Mouse (Mus musculus) limb, embryonic 13.5 days (tissue): ENCODE data around the gene Lypd5. TPM values are rescaled to one million over a fixed set of nuclear protein-coding genes. Genes with fewer than 3 reads are reported as not detected.
"Not testable (repeated sequence)": the region's sequence is repeated elsewhere in the genome, so short reads cannot be mapped to it uniquely, and the experiment has no call there.

Experiments
- ATAC-seq: fragments of 200-750 bp; cut with Nextera tagmentation; 2 replicates; pipeline ENCODE4 v1.8.0; 2017; ENCODE audit warnings: low read depth, moderate number of reproducible peaks, moderate TSS enrichment; ENCODE audit not compliant: low FRiP score
- H3K27ac ChIP-seq: fragments of 300-500 bp; sonication (generic); 2 replicates; pipeline ENCODE4 v1.5.1; 2015; ENCODE audit warnings: inconsistent platforms, mild to moderate bottlenecking, moderate library complexity
- H3K27me3 ChIP-seq: fragments of 300-500 bp; sonication (generic); 2 replicates; pipeline ENCODE4 v1.6.1; 2015; ENCODE audit warnings: mild to moderate bottlenecking, inconsistent platforms
- H3K36me3 ChIP-seq: fragments of 300-500 bp; sonication (generic); 2 replicates; pipeline ENCODE4 v1.6.1; 2015; ENCODE audit warnings: inconsistent platforms, mild to moderate bottlenecking, moderate library complexity
- H3K4me1 ChIP-seq: fragments of 300-500 bp; sonication (generic); 2 replicates; pipeline ENCODE4 v1.6.1; 2015; ENCODE audit warnings: inconsistent platforms
- H3K4me2 ChIP-seq: fragments of 300-500 bp; sonication (generic); replicated peaks from 2 replicates; pipeline ENCODE4 v1.6.1; 2015; ENCODE audit warnings: inconsistent platforms, mild to moderate bottlenecking, moderate library complexity
- H3K4me3 ChIP-seq: fragments of 300-500 bp; sonication (generic); 2 replicates; pipeline ENCODE4 v1.5.1; 2015; ENCODE audit warnings: moderate library complexity, mild to moderate bottlenecking, inconsistent platforms
- H3K9ac ChIP-seq: fragments of 300-500 bp; sonication (generic); 2 replicates; pipeline ENCODE4 v1.6.1; 2015; ENCODE audit warnings: mild to moderate bottlenecking, inconsistent platforms
- H3K9me3 ChIP-seq: fragments of 300-500 bp; sonication (generic); 2 replicates; pipeline ENCODE4 v1.6.1; 2016; ENCODE audit warnings: inconsistent platforms
- WGBS: fragments of 180-500 bp; shearing (Covaris S2); methylation state at CpG from one replicate; pipeline ENCODE4 v1.1.7; 2015; 5-methylcytosine and 5-hydroxymethylcytosine counted together
- polyA plus RNA-seq: library from polyadenylated mRNA; unstranded; fragments of >200 nt; fragmentation: Nextera tagmentation; extraction: Ambion mirVana; gene quantifications from 2 replicates; pipeline ENCODE4 v1.2.1, GENCODE M21; 2015

Gene Lypd5
- polyA plus RNA-seq, 1 experiment from 2014 or later, result not detected

DNA sequence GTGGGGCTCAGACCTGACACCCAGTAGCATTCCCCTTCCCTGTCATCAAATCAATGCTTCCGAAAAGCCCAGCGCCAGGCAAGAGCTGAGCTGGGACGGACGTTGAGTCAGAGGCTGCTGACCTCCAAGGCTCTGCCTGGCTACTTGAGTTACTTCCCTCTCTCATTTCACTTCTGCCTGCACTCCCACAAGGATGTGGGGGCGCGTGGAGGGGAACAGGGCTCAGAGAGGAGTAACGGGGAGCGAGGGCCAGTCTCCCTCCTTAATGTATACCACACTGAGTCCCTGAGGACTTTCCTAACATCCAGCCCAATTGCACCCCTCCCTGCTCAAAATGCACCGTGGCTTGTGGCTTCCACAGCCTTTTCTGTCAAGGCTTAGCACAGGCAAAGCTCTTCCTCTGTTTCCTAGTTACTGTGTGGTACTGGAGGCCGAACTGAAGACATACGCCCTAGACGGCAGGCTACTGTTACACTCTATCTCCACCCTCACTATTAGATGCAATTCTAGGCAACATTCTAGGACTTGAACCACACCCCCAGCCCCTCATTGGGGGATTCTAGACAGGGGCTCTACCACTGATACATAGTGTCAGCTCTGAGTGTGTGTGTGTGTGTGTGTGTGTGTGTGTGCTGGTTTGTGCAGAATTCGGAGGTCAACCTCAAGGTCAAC, 40.7 kb downstream of the Lypd5 start:
- Histone ChIP-seq H3K4me2 (no peak overlapping the region), H3K9ac (no peak overlapping the region; the same call in 1 of the 2 replicates), H3K27ac (0 out of 2 replicates have a peak overlapping the region, but pooled peaks have one; percentile 33), H3K36me3 (no peaks in the 10 kb centered on the region), H3K4me3 (no peak overlapping the region), H3K27me3 (no peaks in the 10 kb centered on the region), H3K4me1 (peaks cover 29% of the 10 kb centered on the region), H3K9me3 (no peaks in the 10 kb centered on the region)
- ATAC-seq, result no peak
- 43% methylated on average over 13 of the region's 13 CpGs for WGBS

DNA sequence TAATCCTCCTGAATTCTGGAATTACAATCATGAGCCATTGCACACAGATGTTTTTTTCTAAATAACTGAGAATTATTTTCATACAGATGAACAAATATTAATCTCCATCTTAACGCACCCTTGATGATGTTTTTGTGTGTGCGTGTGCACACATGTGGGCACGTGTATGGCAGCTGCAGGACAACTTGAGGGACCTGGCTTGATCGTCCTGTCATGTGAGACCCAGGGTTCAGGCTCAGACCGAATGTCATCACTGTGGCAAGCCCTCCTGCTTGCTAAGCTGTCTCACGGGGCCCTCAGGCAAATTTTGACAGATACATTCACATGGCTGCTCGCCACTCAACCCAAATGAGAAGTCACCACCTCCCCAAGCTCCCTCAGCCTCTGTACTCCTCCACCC, 41.5 kb downstream of the Lypd5 start:
- no peak overlapping the region for H3K27ac ChIP-seq

DNA sequence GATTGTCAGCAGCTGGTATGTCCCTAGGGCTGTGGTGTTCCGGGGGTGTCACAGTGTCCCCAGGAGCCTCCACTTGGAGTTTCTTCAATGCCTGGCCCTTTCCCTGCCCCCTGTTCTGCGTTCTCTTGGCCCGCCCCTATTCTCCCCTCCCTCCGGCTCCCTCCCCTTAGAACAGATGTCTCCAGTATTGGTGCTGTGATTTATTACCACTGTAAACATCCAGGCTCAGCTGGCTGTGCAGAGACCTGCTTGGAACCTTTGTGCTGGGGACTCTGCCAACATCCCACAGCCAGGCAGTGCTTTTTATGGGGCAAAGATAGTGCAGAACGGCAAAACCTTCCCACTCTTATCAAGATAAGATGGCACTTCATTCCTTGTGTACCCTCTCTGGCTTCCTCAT, 42.1 kb downstream of the Lypd5 start:
- Histone ChIP-seq H3K9ac (no peak overlapping the region), H3K4me1 (peaks cover 41% of the 10 kb centered on the region), H3K4me2 (peak overlapping the region; percentile 55), H3K27me3 (no peaks in the 10 kb centered on the region), H3K36me3 (no peaks in the 10 kb centered on the region), H3K27ac (peak overlapping the region; percentile 39; the same call in 1 of the 2 replicates), H3K9me3 (no peaks in the 10 kb centered on the region), H3K4me3 (peak overlapping the region; percentile 24)
- 1% methylated on average over 5 of the region's 5 CpGs for WGBS
- peak; percentile 78 for ATAC-seq

More for the DNA sequence above, 41.5 kb downstream of the Lypd5 start:
- Histone ChIP-seq H3K9ac (no peak overlapping the region), H3K36me3 (no peaks in the 10 kb centered on the region), H3K9me3 (no peaks in the 10 kb centered on the region), H3K4me3 (no peak overlapping the region), H3K4me2 (peak overlapping the region; percentile 55; the same call in 1 of the 2 replicates), H3K4me1 (peaks cover 37% of the 10 kb centered on the region), H3K27me3 (no peaks in the 10 kb centered on the region)
- ATAC-seq, result 0 out of 2 replicates have a peak, but pooled peaks have one; percentile 4
- WGBS, result 36% methylated on average over 7 of the region's 7 CpGs

DNA sequence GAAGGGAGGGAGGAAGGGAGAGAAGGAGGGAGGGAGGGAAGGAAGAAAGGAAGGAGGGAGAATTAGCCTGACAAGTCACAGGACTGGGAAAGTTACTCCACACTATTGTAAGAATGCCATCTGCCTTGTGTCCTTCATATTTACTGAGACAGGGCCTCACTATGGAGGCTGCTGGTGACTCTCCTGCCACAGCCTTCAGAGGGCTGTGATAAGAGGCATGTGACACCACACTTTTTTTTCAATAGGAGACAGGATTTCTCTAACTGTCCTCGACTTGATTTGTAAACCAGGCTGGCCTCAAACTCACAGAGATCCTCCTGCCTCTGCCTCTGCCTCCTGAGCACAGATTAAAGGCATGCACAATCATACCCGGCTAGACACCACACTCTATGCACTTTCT, 42.7 kb downstream of the Lypd5 start:
- Histone ChIP-seq H3K4me1 (peaks cover 41% of the 10 kb centered on the region), H3K9ac (no peak overlapping the region), H3K27ac (peak overlapping the region; percentile 39; the same call in 1 of the 2 replicates), H3K4me3 (no peak overlapping the region), H3K36me3 (no peaks in the 10 kb centered on the region), H3K9me3 (no peaks in the 10 kb centered on the region), H3K27me3 (no peaks in the 10 kb centered on the region), H3K4me2 (no peak overlapping the region)
- ATAC-seq, result no peak
- WGBS, result 74% methylated on average over 2 of the region's 2 CpGs

DNA sequence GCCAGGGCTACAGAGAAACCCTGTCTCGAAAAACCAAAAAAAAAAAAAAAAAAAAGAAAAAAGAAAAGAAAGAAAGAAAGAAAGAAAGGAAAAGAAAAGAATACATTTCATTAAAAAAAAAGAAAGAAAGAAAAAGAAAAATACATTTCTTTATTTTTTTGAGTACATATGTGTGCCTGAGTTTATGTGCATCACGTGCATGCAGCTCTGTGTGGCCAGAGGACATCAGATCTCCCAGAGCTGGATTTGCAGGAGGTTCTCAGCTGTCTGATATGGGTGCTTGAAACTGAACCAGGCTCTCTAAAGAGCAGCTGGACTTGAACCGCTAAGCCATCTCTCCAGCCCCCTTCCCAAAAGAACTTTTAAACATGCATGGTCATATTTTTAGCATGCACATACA, 45.1 kb downstream of the Lypd5 start:
- WGBS, result 81% methylated on average over 3 of the region's 3 CpGs
- Histone ChIP-seq H3K4me3 (no peak overlapping the region), H3K4me1 (peaks cover 41% of the 10 kb centered on the region), H3K4me2 (no peak overlapping the region), H3K9me3 (no peaks in the 10 kb centered on the region), H3K9ac (no peak overlapping the region), H3K27ac (peak overlapping the region; percentile 68; the same call in 1 of the 2 replicates), H3K36me3 (no peaks in the 10 kb centered on the region), H3K27me3 (no peaks in the 10 kb centered on the region)
- no peak for ATAC-seq

DNA sequence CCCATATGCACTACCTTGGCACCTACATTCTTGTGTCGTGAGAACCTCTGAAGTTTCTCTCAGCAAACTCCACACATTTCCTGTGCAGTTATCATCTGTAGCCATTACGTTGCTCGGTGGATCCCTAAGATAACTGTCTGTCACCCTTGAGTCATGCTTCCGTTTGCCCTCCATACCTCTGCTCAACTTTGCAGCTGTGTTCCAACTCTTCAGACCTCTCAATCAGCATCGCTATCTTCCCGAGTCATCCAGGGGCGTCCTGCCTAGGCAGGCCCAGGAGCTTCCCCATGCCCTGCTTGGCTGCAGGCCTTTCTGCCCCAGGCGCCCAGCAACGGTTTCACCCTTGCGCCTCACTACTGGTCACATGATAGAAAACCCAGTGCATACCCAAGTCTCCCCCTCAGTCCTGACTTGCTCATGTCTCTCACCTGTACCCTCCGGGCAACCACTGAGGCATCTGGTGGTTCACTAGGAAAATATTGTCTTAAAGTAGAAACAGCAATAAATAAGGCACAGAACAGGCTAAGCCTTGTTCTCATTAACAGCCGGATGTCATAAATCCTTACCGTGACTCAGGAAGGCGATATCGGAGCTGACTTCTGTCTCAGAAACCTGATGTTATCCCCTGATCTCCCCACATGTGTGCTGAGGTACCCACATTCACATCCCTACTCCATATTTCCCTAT, 45.6 kb downstream of the Lypd5 start:
- no peak overlapping the region for H3K9ac ChIP-seq
- ATAC-seq, result peak; percentile 1; the same call in 1 of the 2 replicates
- peak overlapping the region; percentile 68 for H3K27ac ChIP-seq
- peak overlapping the region; percentile 17; the same call in 1 of the 2 replicates for H3K4me2 ChIP-seq
- H3K27me3 ChIP-seq, result no peaks in the 10 kb centered on the region
- H3K9me3 ChIP-seq, result no peaks in the 10 kb centered on the region
- H3K4me1 ChIP-seq, result peaks cover 35% of the 10 kb centered on the region
- 34% methylated on average over 15 of the region's 15 CpGs for WGBS
- no peaks in the 10 kb centered on the region for H3K36me3 ChIP-seq
- no peak overlapping the region for H3K4me3 ChIP-seq

DNA sequence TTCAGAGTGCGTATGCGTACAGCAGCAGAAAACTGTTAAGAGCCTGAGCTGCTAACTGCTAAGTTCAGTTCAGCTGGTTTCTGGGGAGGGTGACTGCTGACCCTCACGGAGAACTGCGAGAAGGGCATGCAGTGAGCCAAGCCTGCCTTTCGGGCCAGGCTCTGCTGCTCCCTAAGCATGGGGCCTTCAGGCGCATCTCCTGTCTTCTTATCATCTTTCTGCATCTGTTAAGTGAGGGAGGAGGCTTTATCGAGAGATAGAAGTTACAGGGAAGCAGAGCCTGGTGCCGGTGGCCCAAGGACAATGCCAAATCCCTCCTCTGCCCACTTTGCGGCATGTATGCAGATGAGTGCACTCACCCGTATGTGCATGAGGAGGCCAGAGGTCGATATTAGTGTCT, 47.8 kb downstream of the Lypd5 start:
- 77% methylated on average over 11 of the region's 11 CpGs for WGBS
- Histone ChIP-seq H3K36me3 (no peaks in the 10 kb centered on the region), H3K4me1 (peaks cover 26% of the 10 kb centered on the region), H3K4me3 (no peak overlapping the region), H3K9me3 (no peaks in the 10 kb centered on the region), H3K4me2 (no peak overlapping the region), H3K27me3 (no peaks in the 10 kb centered on the region), H3K27ac (no peak overlapping the region), H3K9ac (0 out of 2 replicates have a peak overlapping the region, but pooled peaks have one; percentile 9)
- no peak for ATAC-seq

DNA sequence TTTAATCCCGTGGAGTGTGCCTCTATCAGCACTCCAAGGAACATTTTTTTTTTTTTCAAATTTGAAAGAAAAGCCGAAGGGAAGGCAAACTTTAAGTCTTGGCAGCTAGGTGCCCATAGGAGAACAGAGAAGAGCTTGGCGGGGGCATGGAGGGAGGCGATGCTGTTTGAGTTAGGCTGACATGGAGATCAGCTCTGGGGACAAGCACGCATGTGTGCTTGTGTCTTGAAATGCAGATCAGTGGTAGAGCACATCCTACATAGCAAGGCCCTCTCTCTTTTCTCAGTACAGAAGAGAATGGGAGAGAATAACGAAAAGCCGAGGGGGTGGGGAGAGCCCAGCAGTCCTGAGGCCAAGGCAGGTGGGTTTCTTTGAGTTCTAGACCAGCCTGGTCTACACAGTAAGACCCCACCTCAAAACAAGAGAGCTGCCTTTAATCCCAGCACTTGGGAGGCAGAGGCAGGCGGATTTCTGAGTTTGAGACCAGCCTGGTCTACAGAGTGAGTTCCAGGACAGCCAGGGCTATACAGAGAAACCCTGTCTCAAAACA, 49.4 kb downstream of the Lypd5 start:
- no peak for ATAC-seq
- Histone ChIP-seq H3K27ac (no peak overlapping the region), H3K9me3 (peaks cover 8% of the 10 kb centered on the region; the same call in 1 of the 2 replicates), H3K27me3 (no peaks in the 10 kb centered on the region), H3K4me3 (no peak overlapping the region), H3K4me1 (peaks cover 26% of the 10 kb centered on the region), H3K9ac (no peak overlapping the region), H3K36me3 (peaks cover 14% of the 10 kb centered on the region), H3K4me2 (no peak overlapping the region)
- 92% methylated on average over 8 of the region's 8 CpGs for WGBS

DNA sequence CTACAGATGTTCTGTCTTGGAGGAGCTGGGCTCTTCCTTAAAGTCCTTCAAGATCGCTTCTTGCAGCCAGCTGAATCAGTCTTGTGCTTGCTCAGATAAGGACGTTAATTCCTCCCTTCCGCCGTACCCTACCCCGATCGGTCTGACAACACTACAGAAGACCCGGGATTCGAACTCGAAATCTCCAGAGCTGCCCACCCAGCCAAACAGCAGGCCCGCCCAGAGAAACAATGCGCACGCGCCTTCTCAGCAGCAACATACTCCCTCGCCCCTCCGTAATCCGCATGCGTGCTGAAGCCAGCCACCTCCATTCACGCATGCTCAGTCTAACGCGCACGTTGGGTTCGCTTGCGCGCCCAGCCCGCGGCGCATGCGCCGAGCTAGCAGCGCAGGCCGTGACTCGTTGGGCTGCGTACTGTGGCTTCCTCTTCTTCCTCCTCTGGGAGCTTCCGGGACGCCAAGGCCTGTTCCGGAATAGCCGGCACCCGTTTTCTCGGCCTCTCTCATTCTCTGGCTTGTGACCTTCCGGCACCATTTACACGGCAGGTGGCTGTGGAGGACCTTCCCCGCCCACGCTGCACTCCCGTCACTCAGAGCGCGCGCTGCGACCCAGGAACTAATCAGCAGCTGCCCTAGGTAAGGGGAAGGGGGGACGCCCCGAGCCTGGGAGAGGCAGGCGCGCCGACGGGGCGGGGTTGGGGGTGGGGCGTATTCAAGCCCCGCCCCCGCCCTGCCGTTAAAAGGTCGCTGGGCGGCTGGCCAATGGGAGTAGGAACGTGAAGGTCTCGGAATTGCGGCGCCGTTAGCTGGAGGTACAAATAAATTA, 50.5 kb downstream of the Lypd5 start, which contains the start of gene Smg9:
Gene Smg9, plus strand, starts transcription at position 364 of the 826 bp plus-strand sequence.
- WGBS, result 2% methylated on average over 66 of the region's 66 CpGs
- H3K9me3 ChIP-seq, result peaks cover 8% of the 10 kb centered on the region; the same call in 1 of the 2 replicates
- peaks cover 22% of the 10 kb centered on the region for H3K36me3 ChIP-seq

DNA sequence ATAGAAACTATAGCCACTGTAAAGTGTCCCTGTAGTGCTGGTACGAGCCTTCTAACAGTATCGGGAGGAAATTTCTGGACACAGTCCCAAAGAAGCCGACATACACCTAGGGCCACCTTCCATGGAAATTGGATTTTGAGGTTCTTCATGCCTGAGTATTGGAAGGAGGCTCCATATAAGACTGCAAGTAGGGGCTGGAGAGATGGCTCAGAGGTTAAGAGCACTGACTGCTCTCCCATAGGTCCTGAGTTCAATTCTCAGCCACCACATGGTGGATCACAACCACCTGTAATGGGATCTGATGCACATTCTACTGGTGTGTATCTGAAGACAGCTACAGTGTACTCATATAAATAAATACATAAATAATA, 51.1 kb downstream of the Lypd5 start:
- Histone ChIP-seq H3K4me3 (peak overlapping the region; percentile 61), H3K9me3 (peaks cover 8% of the 10 kb centered on the region; the same call in 1 of the 2 replicates), H3K27ac (peak overlapping the region; percentile 94), H3K36me3 (peaks cover 28% of the 10 kb centered on the region), H3K9ac (peak overlapping the region; percentile 69), H3K4me1 (peaks cover 18% of the 10 kb centered on the region), H3K4me2 (peak overlapping the region; percentile 68), H3K27me3 (no peaks in the 10 kb centered on the region)
- ATAC-seq, result peak; percentile 7; the same call in 1 of the 2 replicates
- WGBS, result 17% methylated on average over 3 of the region's 3 CpGs

More for the DNA sequence above, 50.5 kb downstream of the Lypd5 start, which contains the start of gene Smg9:
- H3K27ac ChIP-seq, result peak within 1 kb of the TSS; percentile 94
- H3K4me1 ChIP-seq, result peaks cover 24% of the 10 kb centered on the region
- peak; percentile 94 for ATAC-seq
- H3K9ac ChIP-seq, result peak within 1 kb of the TSS; percentile 69
- H3K4me3 ChIP-seq, result peak within 1 kb of the TSS; percentile 61
- H3K27me3 ChIP-seq, result no peaks in the 10 kb centered on the region
- peak within 1 kb of the TSS; percentile 68 for H3K4me2 ChIP-seq

DNA sequence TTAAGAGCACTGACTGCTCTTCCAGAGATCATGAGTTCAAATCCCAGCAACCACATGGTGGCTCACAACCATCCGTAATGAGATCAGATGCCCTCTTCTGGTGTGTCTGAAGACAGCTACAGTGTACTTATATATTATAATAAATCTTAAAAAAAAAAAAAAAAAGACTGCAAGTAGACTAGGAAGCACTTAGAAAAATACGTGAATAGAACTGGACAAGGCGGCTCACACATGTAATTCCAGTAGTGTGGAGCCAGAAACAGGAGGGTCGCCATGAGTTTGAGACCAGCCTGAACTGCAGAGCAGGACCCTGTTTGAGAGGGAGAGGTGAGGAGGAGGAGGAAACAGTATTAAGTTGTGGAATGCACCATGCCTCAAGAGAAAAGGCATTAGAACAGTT, 51.5 kb downstream of the Lypd5 start:
- Histone ChIP-seq H3K4me1 (peaks cover 14% of the 10 kb centered on the region), H3K4me3 (peak overlapping the region; percentile 61), H3K36me3 (peaks cover 32% of the 10 kb centered on the region), H3K4me2 (peak overlapping the region; percentile 68)
- not testable (repeated sequence) for H3K9ac ChIP-seq, H3K27me3 ChIP-seq, H3K27ac ChIP-seq, H3K9me3 ChIP-seq, ATAC-seq
- 97% methylated on average over 4 of the region's 4 CpGs for WGBS
